Mouse (Mus musculus) brain, adult 2 months (tissue): Measurements from ENCODE around the gene N6amt1.

Experiments
- DNase-seq: peaks from one replicate; pipeline ENCODE4 v3.0.0; 2011; ENCODE audit warnings: low read depth, low spot score

Gene N6amt1

GRCm38 (mm10) chr16:87354075-87354583 is at the start of gene N6amt1:
TSS of gene N6amt1 (plus strand) at chr16:87354185.
- DNase-seq: peak; percentile 97

- DNase-seq: no peak
These were observed 48.6 kb upstream of the N6amt1 start for GRCm38 (mm10) chr16:87305251-87306011.

- peak; percentile 77 for DNase-seq
These were observed 46.8 kb upstream of the N6amt1 start for GRCm38 (mm10) chr16:87307109-87307735.

GRCm38 (mm10) chr16:87310659-87311058 is 43.3 kb upstream of the N6amt1 start:
- no peak for DNase-seq

DNA sequence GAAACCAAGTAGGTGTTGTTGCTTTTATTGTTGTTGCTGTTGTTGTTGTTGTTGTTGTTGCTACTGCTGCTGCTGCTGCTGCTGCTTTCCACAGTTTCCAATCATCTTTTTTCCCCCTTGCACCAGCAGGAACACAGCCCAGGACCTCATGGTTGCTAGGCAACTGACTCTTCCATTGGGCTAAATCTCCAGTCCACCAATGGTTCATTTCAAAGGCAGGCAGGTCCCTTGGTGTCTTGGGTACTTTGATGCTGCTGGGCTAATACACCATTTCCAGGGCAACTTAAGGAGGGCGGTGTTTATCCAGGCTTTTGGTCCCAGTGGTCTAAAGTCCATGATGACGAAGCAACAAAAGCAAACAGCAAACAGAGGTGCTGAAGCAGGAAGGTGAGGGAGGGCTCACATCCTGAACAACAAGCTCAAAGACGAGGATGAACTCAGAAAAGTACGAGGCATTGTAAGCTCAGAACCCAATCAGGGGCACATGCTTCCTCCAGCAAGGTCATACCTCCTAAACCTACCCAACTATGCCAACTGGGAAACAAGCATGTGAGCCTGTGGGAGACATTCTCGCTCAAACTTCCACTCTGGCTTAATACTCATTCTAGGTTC is 35.7 kb upstream of the N6amt1 start:
- DNase-seq: no peak

- DNase-seq: no peak
These were observed 35.0 kb upstream of the N6amt1 start for GRCm38 (mm10) chr16:87318998-87319397.

GRCm38 (mm10) chr16:87319541-87320251 is 34.3 kb upstream of the N6amt1 start:
- DNase-seq: peak; percentile 10

DNA sequence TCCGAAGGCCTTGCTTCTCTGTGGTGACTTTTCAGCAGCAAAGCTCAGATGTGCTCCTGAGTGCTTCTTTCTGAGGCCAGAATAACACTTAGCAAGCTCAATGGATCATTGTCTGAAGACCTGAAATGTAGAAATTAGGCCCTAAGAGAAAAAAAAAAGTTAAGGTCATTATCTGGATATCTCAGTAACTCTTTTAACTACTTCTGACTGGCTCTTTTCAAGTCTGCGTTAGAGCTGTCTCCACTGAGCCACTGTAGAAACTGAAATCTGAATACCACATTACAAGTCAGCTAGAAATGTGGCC is 33.8 kb upstream of the N6amt1 start:
- no peak for DNase-seq

- DNase-seq: no peak
These were observed 29.4 kb upstream of the N6amt1 start for GRCm38 (mm10) chr16:87324571-87324970.

- DNase-seq: no peak
These were observed 24.0 kb upstream of the N6amt1 start for GRCm38 (mm10) chr16:87329986-87330385.

DNA sequence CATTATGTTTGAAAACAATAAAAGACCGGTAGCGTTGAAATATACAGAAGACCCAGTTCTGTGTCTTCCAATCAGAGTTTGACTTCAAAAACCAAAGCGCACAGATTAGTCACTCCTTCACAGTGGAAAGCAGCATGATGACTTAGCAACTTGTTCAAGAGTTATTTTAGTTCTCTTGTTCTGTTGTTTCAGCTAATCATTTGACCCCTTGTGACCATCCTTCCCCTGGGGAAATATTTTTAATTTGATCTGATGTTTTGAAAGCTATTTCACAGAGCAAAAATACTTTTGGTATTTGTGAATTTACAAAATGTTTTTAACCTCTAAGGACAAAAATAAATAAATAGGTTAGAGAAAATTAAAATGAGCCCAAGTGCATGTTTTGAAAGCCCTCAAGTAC is 19.2 kb upstream of the N6amt1 start:
- no peak for DNase-seq

DNA sequence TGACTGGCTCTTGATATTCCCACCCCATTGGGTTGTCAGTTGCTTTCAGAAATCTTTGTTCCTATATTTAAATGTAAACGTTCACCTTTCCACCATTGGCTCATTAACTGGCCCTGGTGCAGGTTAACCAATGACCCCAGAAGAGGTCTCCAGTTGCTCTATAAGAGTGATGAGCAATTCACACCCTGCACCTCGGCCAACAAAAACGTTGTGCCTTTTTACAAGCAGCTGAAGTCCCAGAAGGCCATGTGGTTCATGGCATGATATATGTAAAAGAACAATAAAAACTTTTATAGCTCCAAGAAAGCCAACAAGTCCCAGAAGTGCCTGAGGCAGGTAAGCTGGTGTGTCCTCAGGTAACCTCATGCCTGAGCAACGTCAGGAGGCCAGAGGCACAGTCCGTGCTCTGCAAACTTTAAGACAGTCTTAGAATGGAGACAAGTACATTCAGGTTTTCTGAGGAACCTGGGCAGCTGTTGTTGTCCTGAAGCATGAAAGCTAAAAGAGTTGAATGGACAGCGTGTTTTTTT is 12.9 kb upstream of the N6amt1 start:
- DNase-seq: no peak

GRCm38 (mm10) chr16:87348133-87348532 is 5.9 kb upstream of the N6amt1 start:
- DNase-seq: no peak

GRCm38 (mm10) chr16:87351386-87352105 is 2.4 kb upstream of the N6amt1 start:
- DNase-seq: no peak

DNA sequence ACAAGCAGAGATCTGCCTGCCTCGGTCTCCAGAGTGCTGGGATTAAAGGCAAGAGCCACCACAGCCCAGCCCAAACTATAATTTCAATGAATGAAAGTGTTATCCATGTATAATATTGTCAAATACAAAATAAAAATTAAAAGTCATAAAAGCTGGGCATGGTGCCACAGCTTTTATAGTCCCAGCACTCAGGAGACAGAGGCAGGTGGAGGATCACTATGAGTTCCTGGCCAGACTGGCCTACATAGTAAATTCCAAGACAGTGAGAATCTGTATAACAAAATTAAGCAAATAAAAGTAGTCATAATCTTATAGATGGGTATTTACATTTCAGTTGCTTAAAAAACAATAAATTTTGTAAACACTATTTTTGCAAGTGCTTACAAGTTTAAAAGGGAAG is 380 bp upstream of the N6amt1 start:
- no peak for DNase-seq

- peak; percentile 5 for DNase-seq
These were observed 763 bp downstream of the N6amt1 start for GRCm38 (mm10) chr16:87354748-87355147.

DNA sequence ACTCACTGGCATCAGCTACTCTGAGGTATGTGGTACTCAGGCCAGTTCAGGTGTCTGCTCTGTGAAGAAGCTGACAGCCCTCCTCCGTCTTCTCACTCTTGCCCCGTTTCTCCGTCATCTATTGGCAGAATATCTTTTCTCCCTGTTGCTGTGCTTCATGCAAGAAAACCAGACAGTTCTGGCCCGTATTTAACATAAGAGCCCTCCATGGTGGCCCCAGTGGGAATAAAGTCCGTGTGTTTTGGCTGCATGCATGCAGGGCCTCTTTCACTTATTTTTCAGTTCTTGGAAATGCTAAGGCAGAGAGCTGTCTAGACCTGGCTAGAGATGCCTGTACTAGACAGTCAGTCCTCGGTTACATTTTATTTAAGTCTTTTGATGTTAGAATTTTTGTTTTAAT is 6.1 kb downstream of the N6amt1 start:
- no peak for DNase-seq

DNA sequence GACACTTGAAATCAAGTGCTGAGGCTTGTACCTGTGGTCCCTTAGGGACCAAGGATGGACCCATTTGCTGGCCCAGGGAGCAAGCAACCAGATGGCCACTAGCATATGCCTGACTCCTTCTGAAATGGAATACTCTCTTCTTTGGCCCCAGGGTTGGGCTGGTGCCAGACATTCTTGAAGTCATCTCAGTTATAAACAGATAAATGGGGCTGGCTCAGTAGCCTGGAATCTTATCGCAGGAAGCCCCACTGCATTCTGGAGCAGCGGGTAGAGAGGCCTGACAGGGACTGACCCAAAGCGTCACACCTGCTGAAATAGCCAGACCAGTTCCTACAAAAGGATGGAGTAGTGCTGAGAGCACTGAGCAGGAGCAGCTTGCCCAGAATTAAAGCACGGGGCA is 10.2 kb downstream of the N6amt1 start:
- peak; percentile 94 for DNase-seq

DNA sequence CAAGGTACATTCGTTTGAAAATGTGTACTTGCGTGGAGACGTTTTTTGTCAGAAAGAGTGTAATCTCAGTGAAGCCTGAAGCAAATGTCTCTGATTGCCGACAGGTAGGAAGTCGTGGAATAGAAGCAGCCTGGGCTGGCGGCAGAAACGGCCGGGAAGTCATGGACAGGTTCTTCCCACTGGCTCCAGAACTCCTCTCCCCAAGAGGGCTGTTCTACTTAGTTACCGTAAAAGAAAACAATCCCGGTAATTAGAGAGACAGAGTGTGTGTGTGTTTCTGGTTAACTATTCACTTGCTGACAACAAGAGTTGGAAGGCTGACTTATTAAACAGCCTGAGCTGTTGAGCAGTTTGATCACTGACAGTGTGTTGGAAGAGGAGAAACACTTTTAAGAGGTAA is 12.1 kb downstream of the N6amt1 start:
- DNase-seq: no peak

DNA sequence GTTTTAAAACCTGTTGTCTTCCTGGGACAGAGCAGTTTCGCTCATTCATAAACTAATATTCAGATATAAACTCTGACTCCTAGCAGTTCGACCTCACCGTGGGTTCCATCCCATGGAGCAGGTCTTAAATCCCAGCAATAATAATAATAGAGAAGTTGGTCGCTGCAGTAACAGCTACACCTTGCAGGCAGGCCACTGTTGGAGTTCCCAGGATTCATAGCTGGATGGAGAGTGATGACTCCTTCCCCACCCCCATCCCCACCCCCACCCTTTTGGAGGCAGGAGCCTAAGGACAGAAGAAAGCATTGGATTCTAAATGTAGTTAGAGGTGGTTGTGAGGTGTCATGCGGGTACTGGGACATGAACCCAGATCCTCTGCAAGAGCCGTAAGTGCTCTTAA is 12.5 kb downstream of the N6amt1 start:
- DNase-seq: no peak

GRCm38 (mm10) chr16:87382996-87383395 is 29.0 kb downstream of the N6amt1 start:
- DNase-seq: no peak
